Mouse (Mus musculus): Measurements from ENCODE around the gene Cyp2j6.

DNA sequence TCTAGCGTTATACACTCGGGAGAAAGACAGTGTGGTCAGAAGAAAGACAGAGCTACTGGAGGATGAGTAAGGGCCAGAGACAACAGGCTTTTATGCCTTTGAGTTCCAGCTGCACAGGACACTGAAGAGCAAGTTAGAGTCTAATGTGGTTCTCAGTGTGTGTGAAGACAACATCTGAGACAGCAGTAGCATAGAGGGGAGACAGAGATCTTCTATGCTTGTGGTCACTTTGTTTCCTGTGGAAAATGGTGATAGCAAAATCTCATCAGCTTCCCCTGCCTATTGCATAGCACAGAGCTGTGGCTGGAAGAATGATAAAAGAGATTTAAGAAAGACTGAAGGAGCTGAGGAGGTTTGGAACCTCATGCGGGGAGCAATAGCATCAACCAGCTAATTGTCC, 1.8 kb downstream of the Cyp2j6 start:
- TF ChIP-seq POLR2A (IDR thresholded peaks at IDR 0.05; ENCODE audit: control insufficient read depth, extremely low read depth, insufficient read depth, low read length, poor library complexity) (no peak), CTCF (IDR thresholded peaks at IDR 0.05; ENCODE audit: borderline replicate concordance, control insufficient read depth, extremely low read depth, insufficient read depth, low read length, poor library complexity) (no peak)

All from thymus, adult 2 months (tissue).